Mouse (Mus musculus): ENCODE results near the gene Rab5b. TPM values are rescaled to one million over a fixed set of nuclear protein-coding genes. Genes with fewer than 3 reads are reported as not detected.
"Not testable (repeated sequence)": the region's sequence is repeated elsewhere in the genome, so short reads cannot be mapped to it uniquely, and the experiment has no call there.

The Rab5b gene
- total RNA-seq, 2 experiments from 2014 or later: 40.2 to 47.9 TPM

GRCm38 (mm10) chr10:128645111-128646011 is 50.7 kb downstream of the Rab5b start, which contains the start of gene Ikzf4:
TSS of gene Ikzf4 (minus strand) at chr10:128645991.
- ATAC-seq (replicated peaks; ENCODE audit: poor library complexity): peak; percentile 80

DNA sequence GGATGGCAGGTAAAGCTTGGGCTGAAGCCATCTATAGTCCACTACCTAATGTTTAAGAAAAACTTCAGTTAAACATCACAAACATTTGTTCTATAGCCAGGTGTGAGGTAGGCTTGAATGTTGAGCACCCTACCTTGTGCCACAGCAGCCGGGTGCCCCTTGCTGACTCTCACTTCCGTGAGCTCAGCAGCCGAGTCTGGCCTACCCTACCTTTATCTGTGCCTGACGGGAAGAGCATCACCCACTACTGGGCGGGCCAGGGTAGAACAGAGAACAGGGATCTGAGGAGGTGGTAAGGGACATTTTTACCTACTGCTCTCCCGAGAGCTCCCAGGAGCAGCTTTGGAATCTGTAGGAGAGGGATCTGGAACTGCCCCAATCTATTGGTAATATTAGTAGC is 53.3 kb downstream of the Rab5b start:
- no peak for ATAC-seq (replicated peaks; ENCODE audit: poor library complexity)

GRCm38 (mm10) chr10:128641871-128642270 is 54.2 kb downstream of the Rab5b start:
- no peak for ATAC-seq (replicated peaks; ENCODE audit: poor library complexity)

DNA sequence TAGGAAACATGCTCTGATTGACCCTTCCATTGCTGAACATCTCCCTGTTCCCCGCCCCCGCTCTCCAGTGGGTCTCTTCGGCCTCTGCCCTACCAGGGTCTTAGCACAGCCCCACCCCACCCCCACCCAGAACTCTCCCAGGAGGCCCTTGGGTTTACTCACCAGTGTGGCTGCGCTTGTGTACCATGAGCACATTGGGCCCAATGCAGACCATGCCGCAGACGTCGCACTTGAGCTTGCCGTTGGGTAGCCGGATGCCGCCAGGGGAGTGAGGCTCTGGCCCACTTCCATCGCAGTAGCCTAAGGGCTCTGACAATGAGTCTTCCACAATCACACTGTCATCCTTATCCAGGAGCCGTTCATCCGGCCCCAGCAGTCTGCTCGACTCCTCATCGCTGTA is 55.2 kb downstream of the Rab5b start:
- ATAC-seq (replicated peaks; ENCODE audit: poor library complexity): no peak

DNA sequence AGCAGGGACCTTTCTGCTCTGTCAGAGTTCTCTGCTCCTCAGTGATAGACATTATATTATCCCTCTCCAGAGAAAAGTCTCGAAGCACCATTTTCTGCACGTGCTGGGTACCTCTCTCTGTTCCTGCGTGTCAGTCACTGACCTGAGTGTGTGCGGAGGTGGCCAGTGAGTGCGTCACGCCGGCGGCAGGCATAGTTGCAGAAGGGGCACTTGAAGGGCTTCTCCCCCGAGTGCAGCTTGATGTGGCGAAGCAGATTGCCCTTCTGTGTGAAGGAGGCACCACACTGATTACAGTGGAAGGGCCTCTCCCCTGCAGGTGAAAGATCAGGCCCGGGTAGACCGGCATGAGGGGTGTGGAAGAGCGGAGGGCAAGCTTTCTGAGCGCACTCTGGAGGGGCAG is 56.1 kb downstream of the Rab5b start:
- ATAC-seq (replicated peaks; ENCODE audit: poor library complexity): no peak

GRCm38 (mm10) chr10:128637011-128637410 is 59.1 kb downstream of the Rab5b start:
- peak; percentile 67 for ATAC-seq (replicated peaks; ENCODE audit: poor library complexity)

- peak; percentile 71 for ATAC-seq (replicated peaks; ENCODE audit: poor library complexity)
These were observed 59.5 kb downstream of the Rab5b start for GRCm38 (mm10) chr10:128636561-128636960.

GRCm38 (mm10) chr10:128635697-128636096 is 60.4 kb downstream of the Rab5b start:
- no peak for ATAC-seq (replicated peaks; ENCODE audit: poor library complexity)

GRCm38 (mm10) chr10:128631571-128631970 is 64.5 kb downstream of the Rab5b start:
- no peak for ATAC-seq (replicated peaks; ENCODE audit: poor library complexity)

DNA sequence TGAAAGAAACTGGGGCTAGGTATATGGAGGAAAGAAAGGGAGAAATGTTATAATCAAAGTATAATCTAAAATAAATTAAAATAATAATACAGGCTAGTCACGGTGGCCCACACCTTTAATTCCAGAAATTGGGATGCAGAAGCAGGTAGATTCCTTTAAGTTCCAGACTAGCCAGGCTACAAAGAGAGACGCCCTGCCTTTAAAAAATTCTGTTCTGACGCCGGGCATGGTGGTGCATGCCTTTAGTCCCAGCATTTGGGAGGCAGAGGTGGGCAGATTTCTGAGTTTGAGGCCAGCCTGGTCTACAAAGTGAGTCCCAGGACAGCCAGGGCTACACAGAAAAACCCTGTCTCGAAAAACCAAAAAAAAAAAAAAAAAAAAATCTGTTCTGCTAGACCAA is 65.8 kb downstream of the Rab5b start:
- not testable (repeated sequence) for ATAC-seq (replicated peaks; ENCODE audit: poor library complexity)

DNA sequence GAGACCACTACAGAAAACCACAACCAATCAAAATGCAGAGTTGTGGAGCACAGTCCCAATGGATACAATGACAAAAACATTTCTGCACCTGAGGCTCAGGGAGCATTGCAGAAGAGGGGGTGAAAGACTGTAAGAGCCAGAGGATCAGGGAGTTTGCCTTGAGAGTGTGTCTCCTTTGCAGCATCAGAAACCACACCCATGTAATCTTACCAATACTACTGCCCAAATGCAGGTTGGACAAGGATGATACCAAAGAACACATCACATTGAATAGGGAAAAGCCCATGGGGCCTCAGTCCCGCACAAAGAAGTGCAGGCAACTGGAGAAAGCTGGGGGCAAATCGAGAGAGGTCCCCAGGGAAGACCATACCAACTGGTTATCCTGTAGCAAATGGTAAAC is 66.3 kb downstream of the Rab5b start:
- no peak for ATAC-seq (replicated peaks; ENCODE audit: poor library complexity)

- peak; percentile 32 for ATAC-seq (replicated peaks; ENCODE audit: poor library complexity)
These were observed 68.4 kb downstream of the Rab5b start for GRCm38 (mm10) chr10:128627398-128628317.

Other genes with a start within 250 kb of the Rab5b start
- 70.4 and 74.5 TPM in 2 replicates for gene Smarcc2, start 237.0 kb downstream of the Rab5b start, total RNA-seq (2015)
- 52.8 and 66.9 TPM in 2 replicates for gene Smarcc2, start 237.0 kb downstream of the Rab5b start, total RNA-seq (2017)
- gene Myl6, start 202.1 kb downstream of the Rab5b start, total RNA-seq (2015): 760 and 847 TPM in 2 replicates
- gene Myl6, start 202.1 kb downstream of the Rab5b start, total RNA-seq (2017): 1,168 and 1,230 TPM in 2 replicates
- 7.6 and 7.8 TPM in 2 replicates for gene Myl6b, start 197.6 kb downstream of the Rab5b start, total RNA-seq (2015)
- 0.64 and 1.7 TPM in 2 replicates for gene Myl6b, start 197.6 kb downstream of the Rab5b start, total RNA-seq (2017)
- 41.2 and 48.4 TPM in 2 replicates for gene Esyt1, start 170.4 kb downstream of the Rab5b start, total RNA-seq (2015)
- gene Esyt1, start 170.4 kb downstream of the Rab5b start, total RNA-seq (2017): 77.6 and 85.1 TPM in 2 replicates
- 5.9 and 6.7 TPM in 2 replicates for gene Zc3h10, start 148.5 kb downstream of the Rab5b start, total RNA-seq (2015)
- 10.2 and 13.3 TPM in 2 replicates for gene Zc3h10, start 148.5 kb downstream of the Rab5b start, total RNA-seq (2017)
- 3,654 and 3,864 TPM in 2 replicates for gene Rpl41, start 147.0 kb downstream of the Rab5b start, total RNA-seq (2015)
- gene Rpl41, start 147.0 kb downstream of the Rab5b start, total RNA-seq (2017): 3,114 and 3,805 TPM in 2 replicates
- 504 and 526 TPM in 2 replicates for gene Pa2g4, start 130.3 kb downstream of the Rab5b start, total RNA-seq (2015)
- 351 and 437 TPM in 2 replicates for gene Pa2g4, start 130.3 kb downstream of the Rab5b start, total RNA-seq (2017)
- gene Erbb3, start 106.6 kb downstream of the Rab5b start, total RNA-seq (2015): 2.1 and 2.9 TPM in 2 replicates
- 1.7 and 2.1 TPM in 2 replicates for gene Erbb3, start 106.6 kb downstream of the Rab5b start, total RNA-seq (2017)
- gene Rps26, start 69.5 kb downstream of the Rab5b start, total RNA-seq (2015): 2,069 and 2,075 TPM in 2 replicates
- gene Rps26, start 69.5 kb downstream of the Rab5b start, total RNA-seq (2017): 838 and 883 TPM in 2 replicates
- gene Ikzf4, start 50.3 kb downstream of the Rab5b start, total RNA-seq (2015): 0.20 TPM in 1 of 2 replicates, not detected in the other
- 0.04 TPM in 1 of 2 replicates, not detected in the other for gene Ikzf4, start 50.3 kb downstream of the Rab5b start, total RNA-seq (2017)
- gene Suox, start 22.2 kb downstream of the Rab5b start, total RNA-seq (2015): 2.0 and 2.2 TPM in 2 replicates
- gene Suox, start 22.2 kb downstream of the Rab5b start, total RNA-seq (2017): 4.8 and 5.6 TPM in 2 replicates
- 0.12 and 0.68 TPM in 2 replicates for gene Pmel, start 7.9 kb upstream of the Rab5b start, total RNA-seq (2015)
- 0.96 TPM in 1 of 2 replicates, not detected in the other for gene Pmel, start 7.9 kb upstream of the Rab5b start, total RNA-seq (2017)
- gene Cdk2, start 8.8 kb upstream of the Rab5b start, total RNA-seq (2015): 83.1 and 98.3 TPM in 2 replicates
- gene Cdk2, start 8.8 kb upstream of the Rab5b start, total RNA-seq (2017): 65.8 and 68.0 TPM in 2 replicates
- gene Dgka, start 48.6 kb upstream of the Rab5b start, total RNA-seq (2015): 9.6 and 13.0 TPM in 2 replicates
- gene Dgka, start 48.6 kb upstream of the Rab5b start, total RNA-seq (2017): 9.1 and 10.7 TPM in 2 replicates
- gene Pym1, start 51.6 kb upstream of the Rab5b start, total RNA-seq (2015): 36.6 and 37.7 TPM in 2 replicates
- gene Pym1, start 51.6 kb upstream of the Rab5b start, total RNA-seq (2017): 38.9 and 53.4 TPM in 2 replicates
- gene Mmp19, start 94.6 kb upstream of the Rab5b start, total RNA-seq (2015): 4.8 and 5.3 TPM in 2 replicates
- gene Mmp19, start 94.6 kb upstream of the Rab5b start, total RNA-seq (2017): 12.8 and 15.5 TPM in 2 replicates
- gene Dnajc14, start 107.8 kb upstream of the Rab5b start, total RNA-seq (2015): 14.9 and 19.2 TPM in 2 replicates
- gene Dnajc14, start 107.8 kb upstream of the Rab5b start, total RNA-seq (2017): 33.4 and 36.4 TPM in 2 replicates
- gene Tmem198b, start 108.1 kb upstream of the Rab5b start, total RNA-seq (2015): 5.5 and 7.2 TPM in 2 replicates
- gene Tmem198b, start 108.1 kb upstream of the Rab5b start, total RNA-seq (2017): 2.8 and 6.0 TPM in 2 replicates
- 245 and 268 TPM in 2 replicates for gene Sarnp, start 121.1 kb upstream of the Rab5b start, total RNA-seq (2015)
- 250 and 268 TPM in 2 replicates for gene Sarnp, start 121.1 kb upstream of the Rab5b start, total RNA-seq (2017)
- 58.1 and 62.7 TPM in 2 replicates for gene Ormdl2, start 125.4 kb upstream of the Rab5b start, total RNA-seq (2015)
- 65.6 and 105 TPM in 2 replicates for gene Ormdl2, start 125.4 kb upstream of the Rab5b start, total RNA-seq (2017)
- 0.07 TPM in 1 of 2 replicates, not detected in the other for gene Gdf11, start 195.5 kb upstream of the Rab5b start, total RNA-seq (2015)
- gene Gdf11, start 195.5 kb upstream of the Rab5b start, total RNA-seq (2017): 0.34 TPM in 1 of 2 replicates, not detected in the other
- gene Cd63, start 204.7 kb upstream of the Rab5b start, total RNA-seq (2015): 210 and 275 TPM in 2 replicates
- 143 and 180 TPM in 2 replicates for gene Cd63, start 204.7 kb upstream of the Rab5b start, total RNA-seq (2017)
- 0.90 and 15.7 TPM in 2 replicates for gene Rdh5, start 226.6 kb upstream of the Rab5b start, total RNA-seq (2015)
- 0.79 and 2.9 TPM in 2 replicates for gene Rdh5, start 226.6 kb upstream of the Rab5b start, total RNA-seq (2017)
- 103 and 133 TPM in 2 replicates for gene Bloc1s1, start 227.8 kb upstream of the Rab5b start, total RNA-seq (2015)
- gene Bloc1s1, start 227.8 kb upstream of the Rab5b start, total RNA-seq (2017): 65.7 and 106 TPM in 2 replicates
- gene Itga7, start 237.6 kb upstream of the Rab5b start, total RNA-seq (2015): 0.15 TPM in 1 of 2 replicates, not detected in the other
- not detected in 2 replicates for gene Itga7, start 237.6 kb upstream of the Rab5b start, total RNA-seq (2017)